Mouse (Mus musculus): ENCODE results near the gene Cldn10.
"Not testable (repeated sequence)": the region's sequence is repeated elsewhere in the genome, so short reads cannot be mapped to it uniquely, and the experiment has no call there.

The Cldn10 gene

DNA sequence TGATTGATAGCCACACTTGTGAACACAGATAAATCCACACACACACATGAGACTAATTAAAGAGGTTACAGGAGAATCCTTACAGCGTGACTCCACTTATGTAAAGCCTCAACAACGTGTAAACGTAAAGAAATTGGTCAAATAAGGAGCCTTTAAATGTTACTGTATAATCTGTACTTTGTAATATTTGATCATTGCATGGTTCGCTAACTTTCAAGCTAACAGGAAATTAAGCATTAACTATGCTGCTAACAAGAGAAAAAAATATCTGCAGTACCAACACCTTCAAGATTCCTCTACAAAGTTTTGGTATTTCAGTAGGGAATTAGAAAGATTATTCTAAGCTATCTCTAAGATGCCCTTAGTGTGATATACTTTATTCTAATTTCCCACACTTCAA lies at the start of gene Cldn10:
Cldn10 (plus strand) TSS at position 288 of the 400 bp plus-strand sequence.
- no peak for DNase-seq (ENCODE audit: low spot score in 2 of 2)

DNA sequence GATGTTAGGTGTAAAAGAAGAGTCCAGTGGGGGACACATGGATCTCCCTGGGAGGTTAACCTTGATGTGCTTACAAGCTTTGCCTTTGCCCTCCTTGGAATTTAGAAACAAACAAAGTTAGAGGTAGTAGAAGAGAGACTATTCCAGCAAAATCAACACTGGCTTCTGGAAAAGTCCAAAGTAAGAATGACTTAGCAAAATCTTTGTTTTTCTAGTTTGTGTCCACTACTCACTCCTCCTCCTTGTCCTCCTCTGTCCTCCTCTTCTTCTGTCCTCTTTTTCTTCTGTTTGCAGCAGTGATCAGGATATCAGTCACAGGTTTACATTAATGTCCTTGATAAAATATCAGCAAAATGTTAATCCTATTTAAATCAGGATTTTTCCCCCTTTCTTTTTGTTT lies 45.9 kb upstream of the Cldn10 start:
- DNase-seq (ENCODE audit: low spot score in 2 of 2) = no peak

DNA sequence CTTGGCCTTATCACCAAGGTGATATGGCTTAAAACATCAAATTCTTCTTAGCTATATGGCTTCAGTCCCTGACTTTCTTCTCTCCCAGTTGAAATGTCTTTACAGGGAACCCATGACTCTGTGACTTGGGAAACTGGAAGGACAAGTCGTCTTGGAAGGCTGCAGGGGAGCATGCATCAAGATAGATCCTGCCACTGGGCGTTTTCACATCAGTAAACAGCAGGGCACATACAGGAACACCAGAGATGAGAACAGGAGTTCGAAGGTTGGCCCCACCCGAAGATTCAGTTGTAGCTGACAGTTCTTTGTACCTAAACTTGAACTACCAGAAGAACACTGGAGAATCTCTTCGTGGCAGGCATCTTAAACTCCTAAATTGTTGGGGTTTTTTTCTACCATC lies 44.8 kb upstream of the Cldn10 start:
- DNase-seq (ENCODE audit: low spot score in 2 of 2) = no peak

- no peak for DNase-seq (ENCODE audit: low spot score in 2 of 2)
Measured at GRCm38 (mm10) chr14:118749068-118749467, 38.6 kb upstream of the Cldn10 start.

DNA sequence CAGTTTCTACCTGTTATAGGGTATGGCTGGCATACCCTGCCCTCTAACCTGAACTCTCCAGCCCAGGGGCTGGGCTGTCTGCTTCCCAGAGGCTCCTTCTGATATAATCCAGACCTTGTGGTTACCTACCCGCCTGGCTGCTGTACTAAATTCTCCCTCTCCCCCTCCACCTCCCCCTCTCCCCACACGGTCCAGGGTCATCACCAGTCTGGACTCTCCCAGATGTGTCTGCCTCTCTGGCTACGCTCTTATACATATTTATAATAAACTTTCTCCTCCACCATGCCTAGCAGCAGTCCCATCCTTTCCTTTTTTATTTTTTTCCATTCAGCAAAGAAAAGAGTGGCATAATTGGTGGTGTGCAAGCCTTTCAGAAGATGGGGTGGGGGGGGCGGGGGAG lies 38.0 kb upstream of the Cldn10 start:
- DNase-seq (ENCODE audit: low spot score in 2 of 2) = no peak

DNA sequence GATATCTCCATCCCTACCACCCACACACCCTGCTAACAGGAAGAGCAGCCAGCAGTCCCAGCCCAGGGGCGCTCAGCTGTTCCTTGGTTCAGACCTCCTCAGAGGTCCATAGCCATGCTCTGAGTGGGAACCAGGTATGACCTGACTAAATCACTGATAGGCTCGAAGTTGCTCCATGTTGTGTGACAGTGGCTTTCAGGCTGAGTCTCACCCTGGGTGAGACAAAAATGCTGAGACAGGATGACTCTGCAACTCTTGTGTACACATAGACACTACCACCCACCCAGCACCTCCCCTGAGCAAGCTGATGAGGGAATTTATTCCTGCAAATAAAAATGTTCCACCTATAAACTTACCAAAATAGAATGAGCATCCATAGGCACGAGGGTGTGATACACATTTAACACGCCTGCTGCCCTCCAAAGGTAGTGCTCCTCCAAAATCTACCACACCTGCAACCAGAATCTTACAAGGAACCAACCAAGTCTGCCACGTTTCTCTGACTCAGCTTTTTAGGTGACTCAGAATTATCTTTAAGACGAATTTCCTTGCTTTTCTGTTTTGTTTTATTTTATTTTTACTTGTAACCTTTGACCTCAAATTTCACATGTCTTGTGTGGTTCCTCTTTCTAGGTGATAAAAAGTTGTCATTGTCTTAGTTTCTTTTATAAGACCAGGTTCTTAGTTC lies 37.1 kb upstream of the Cldn10 start:
- DNase-seq (ENCODE audit: low spot score in 2 of 2) = no peak

- no peak for DNase-seq (ENCODE audit: low spot score in 2 of 2)
Measured at GRCm38 (mm10) chr14:118751193-118751753, 36.4 kb upstream of the Cldn10 start.

- DNase-seq (ENCODE audit: low spot score in 2 of 2) = no peak
Measured at GRCm38 (mm10) chr14:118756015-118756414, 31.7 kb upstream of the Cldn10 start.

GRCm38 (mm10) chr14:118756566-118756965 lies 31.1 kb upstream of the Cldn10 start:
- DNase-seq (ENCODE audit: low spot score in 2 of 2) = no peak

GRCm38 (mm10) chr14:118763362-118763761 lies 24.3 kb upstream of the Cldn10 start:
- DNase-seq (ENCODE audit: low spot score in 2 of 2) = not testable (repeated sequence)

DNA sequence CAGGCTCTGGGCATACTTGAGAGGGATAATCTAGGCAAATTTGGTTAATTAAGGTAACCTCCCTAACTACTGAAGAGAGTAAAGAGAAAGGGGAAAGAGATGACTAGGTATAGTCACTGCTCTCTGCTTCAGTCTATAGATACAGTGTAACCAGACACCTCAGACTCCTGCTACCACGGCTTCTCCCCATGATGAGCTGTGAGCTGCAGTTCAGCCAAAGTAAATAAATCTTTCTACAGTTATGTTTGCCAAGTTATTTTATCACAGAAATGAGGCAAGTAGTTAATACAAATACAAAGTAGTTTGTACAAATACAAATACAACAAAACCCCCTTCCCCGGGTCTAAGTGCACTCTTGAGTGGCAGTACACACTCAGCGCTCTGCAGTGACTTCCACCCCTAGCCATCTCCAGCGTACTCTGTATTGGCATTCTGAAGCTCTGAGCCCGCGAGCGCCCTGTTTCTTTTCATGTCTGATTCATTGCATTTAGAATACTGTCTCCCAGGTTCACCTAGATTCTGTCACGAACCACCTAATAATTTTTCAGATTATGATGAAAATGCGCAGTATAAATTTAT lies 23.7 kb upstream of the Cldn10 start:
- no peak for DNase-seq (ENCODE audit: low spot score in 2 of 2)

GRCm38 (mm10) chr14:118765306-118765705 lies 22.4 kb upstream of the Cldn10 start:
- no peak for DNase-seq (ENCODE audit: low spot score in 2 of 2)

DNA sequence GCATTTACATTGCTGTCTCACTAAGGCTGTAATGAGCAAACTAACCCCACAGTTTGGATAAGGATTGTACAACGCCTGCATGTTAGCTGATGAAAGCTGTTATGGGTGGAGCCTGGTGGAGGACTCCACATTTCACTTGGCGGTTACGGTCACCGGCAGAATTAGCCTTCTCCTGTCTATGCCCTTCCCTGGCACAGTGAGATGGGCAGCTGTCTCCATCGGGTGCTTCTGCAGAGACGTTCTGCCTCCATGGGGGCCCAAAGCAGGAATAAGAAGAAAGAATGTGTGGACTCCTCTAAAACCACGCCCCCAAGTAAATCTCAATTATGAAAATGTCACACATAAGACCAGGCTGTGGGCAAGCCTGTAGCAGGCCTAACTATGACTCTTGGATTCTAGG lies 21.8 kb upstream of the Cldn10 start:
- DNase-seq (ENCODE audit: low spot score in 2 of 2) = no peak

- no peak for DNase-seq (ENCODE audit: low spot score in 2 of 2)
Measured at GRCm38 (mm10) chr14:118766368-118766767, 21.3 kb upstream of the Cldn10 start.

DNA sequence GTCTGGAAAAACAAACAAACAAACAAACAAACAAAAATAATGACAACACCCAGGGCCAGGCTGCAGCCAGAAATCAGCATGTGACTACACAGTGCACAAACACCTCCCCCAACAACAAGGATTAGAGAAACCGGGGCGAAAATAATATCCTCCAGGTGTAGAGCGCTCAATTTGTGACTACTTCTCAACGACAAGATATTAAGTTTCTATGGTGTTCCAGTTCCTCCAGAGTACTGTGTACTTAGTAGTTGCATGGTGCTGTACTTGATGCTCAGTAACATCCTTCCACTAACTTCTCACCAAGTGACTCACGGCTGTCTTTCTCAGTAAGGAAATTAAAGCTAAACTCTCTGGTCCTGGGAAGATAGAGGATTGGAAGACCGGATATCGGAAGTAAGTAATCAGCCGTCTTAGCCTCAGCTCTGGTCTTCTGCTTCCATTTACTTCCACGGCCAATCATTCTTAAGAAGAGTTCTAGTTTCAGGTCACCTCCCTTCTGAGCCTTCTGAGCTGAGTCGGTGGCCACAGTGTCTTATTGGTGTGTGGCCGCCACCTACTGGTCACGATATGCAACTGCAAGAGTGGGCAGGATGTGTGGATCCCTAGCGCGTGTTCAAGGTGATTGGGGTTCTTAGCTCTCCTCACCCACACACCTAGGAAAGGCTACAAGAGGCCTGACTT lies 19.9 kb upstream of the Cldn10 start:
- peak; percentile 61 to 68 for DNase-seq (ENCODE audit: low spot score in 2 of 2)

- DNase-seq (ENCODE audit: low spot score in 2 of 2) = no peak
Measured at GRCm38 (mm10) chr14:118768354-118768713, 19.4 kb upstream of the Cldn10 start.

DNA sequence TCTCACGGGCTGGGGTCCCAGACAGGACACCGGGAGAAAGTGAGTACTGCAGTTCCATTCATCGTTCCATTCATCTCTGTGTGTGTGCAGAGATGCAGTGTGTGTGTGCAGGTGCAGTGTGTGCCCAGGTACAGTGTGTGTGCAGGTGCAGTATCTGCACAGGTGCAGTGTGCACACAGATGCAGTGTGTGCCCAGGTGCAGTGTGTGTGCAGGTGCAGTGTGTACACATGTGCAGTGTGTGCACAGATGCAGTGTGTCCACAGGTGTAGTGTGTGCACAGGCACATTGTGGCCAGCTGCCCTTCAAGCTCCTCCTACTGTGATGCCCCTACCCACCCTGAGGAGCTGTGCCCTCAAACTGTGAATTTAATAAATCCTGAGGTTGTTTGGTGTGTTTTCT lies 14.0 kb upstream of the Cldn10 start:
- DNase-seq (ENCODE audit: low spot score in 2 of 2) = no peak

DNA sequence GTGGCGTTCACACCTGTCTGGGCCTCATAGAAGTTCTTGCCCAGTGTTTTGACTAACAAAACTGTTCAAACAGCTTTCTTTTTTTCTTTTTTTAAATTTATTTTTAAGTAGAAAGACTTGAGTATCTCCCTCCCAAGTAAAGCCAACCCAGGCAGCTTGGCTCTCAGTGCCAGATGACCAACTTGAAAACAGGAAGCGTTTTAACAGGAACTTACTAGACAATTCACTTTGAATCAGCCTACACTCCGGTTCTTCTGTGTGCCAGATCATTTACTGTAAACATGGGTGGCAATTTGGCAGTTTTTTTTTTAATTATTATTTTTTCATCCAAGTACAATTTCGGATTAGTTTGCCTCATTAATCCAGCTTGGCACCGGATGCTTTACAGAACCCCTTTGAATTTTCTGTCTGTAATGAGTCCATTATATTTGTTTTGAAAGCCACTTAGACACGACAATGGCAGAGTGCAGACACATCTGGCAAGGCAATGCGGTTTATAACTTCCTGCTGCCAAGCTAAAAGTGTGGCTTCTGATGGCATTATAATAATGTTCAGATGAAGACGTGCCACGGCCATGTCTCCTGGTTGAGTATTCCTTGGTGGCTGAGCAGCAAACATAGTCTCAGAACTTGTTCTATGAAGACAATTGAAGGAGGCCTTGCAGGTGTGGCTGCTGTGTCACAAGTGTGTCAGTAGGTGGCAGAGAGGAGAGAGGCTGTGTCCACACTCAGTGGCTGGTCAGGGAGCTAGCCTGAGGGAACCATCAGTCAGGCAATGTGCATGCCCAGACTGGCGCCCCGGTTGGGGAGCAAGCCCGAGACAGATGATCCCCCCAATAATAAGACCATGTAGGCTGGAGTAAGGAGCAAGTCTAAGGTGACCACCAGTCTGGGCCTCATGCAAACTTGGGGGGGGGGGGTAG lies 12.9 kb upstream of the Cldn10 start:
- DNase-seq (ENCODE audit: low spot score in 2 of 2) = no peak

DNA sequence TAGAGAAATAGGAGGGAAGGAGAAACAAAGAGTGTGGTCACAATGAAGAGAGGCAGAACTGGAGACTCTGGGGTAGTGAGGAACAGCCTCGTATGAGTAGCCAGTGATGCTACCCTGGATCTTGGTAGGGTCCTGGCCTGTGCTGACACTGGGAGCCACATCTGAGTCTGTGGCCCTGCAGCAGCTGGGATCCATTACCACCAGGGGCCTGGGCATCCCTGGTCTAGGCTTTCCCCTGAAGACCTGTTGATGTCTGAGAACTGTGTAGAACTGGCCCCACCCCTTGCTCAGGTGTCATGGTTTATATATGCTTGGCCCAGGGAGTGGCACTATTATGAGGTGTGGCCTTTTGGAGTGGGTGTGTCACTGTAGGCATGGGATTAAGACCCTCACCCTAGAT lies 12.2 kb upstream of the Cldn10 start:
- DNase-seq (ENCODE audit: low spot score in 2 of 2) = no peak

- DNase-seq (ENCODE audit: low spot score in 2 of 2) = no peak
Measured at GRCm38 (mm10) chr14:118776372-118776771, 11.3 kb upstream of the Cldn10 start.

GRCm38 (mm10) chr14:118777478-118777877 lies 10.2 kb upstream of the Cldn10 start:
- DNase-seq (ENCODE audit: low spot score in 2 of 2) = no peak

DNA sequence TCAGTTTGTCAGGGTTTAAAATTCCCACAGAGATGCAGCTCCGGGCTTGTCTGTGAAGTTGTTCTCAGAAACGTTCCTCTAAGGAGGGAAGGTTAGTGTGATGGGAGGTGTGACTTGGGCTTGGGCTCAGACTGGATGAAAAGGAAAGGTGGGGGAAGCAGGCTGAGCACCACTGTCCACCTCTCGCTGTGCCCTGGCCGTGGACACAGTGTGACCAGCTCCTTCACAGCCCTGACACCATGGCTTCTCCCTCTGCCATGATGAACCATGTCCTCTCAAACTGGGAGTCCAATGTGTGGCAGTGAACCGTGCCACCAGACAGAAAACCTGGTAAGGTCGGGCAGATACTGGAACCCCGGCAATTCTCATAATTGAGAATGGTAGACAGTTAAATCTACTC lies 6.1 kb upstream of the Cldn10 start:
- no peak for DNase-seq (ENCODE audit: low spot score in 2 of 2)

Measured in urinary bladder, adult 18-20 months (tissue).